Mouse (Mus musculus) ES-Bruce4 (cell line): ENCODE measurements around the gene Tacr2.

ENCODE experiments used
- CTCF ChIP-seq: IDR thresholded peaks from one replicate; pipeline ENCODE4 v1.8.1; 2011; ENCODE audit warnings: low read depth, low read length
- EP300 ChIP-seq: IDR thresholded peaks from 2 replicates; pipeline ENCODE4 v1.6.1; 2011; ENCODE audit warnings: low read depth, low read length; ENCODE audit not compliant: insufficient read depth

DNA sequence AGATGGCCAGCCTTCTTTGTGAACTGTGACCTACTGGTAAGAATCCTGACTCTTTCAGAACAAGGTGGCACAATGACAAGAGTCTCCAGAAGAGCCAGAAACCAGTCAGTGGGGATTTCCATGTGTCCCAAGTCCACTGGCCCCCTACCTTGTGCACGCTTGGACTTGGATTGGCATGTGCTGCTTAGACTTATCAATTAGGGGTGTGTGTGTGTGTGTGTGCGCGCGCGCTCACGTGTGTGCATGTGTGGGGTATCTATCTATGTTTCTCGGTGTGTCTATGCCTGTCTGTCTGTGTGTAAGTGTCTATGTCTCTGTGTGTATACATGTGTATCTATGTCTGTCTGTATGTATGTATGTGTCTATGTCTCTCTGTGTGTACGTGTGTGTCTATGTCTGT is 36.6 kb upstream of the Tacr2 start:
- no peak for TF ChIP-seq CTCF
- no peak for TF ChIP-seq EP300
